Mouse (Mus musculus) kidney, embryonic 15.5 days (tissue): Measurements from ENCODE around the gene Prr22. TPM values are rescaled to one million over a fixed set of nuclear protein-coding genes. Genes with fewer than 3 reads are reported as not detected.

ENCODE experiments used
- ATAC-seq: fragments of 200-750 bp; cut with Nextera tagmentation; replicated peaks from 2 replicates; pipeline ENCODE4 v1.8.0; 2017; ENCODE audit warnings: moderate TSS enrichment; ENCODE audit not compliant: low FRiP score
- H3K27ac ChIP-seq: fragments of 300-500 bp; sonication (generic); 2 replicates; pipeline ENCODE4 v1.5.1; 2015; ENCODE audit warnings: mild to moderate bottlenecking, inconsistent platforms
- H3K27me3 ChIP-seq: fragments of 300-500 bp; sonication (generic); 2 replicates; pipeline ENCODE4 v1.6.1; 2015; ENCODE audit warnings: inconsistent platforms
- H3K36me3 ChIP-seq: fragments of 300-500 bp; sonication (generic); 2 replicates; pipeline ENCODE4 v1.6.1; 2015; ENCODE audit warnings: inconsistent platforms
- H3K4me1 ChIP-seq: fragments of 300-500 bp; sonication (generic); 2 replicates; pipeline ENCODE4 v1.6.1; 2015; ENCODE audit warnings: inconsistent platforms
- H3K4me2 ChIP-seq: fragments of 300-500 bp; sonication (generic); 2 replicates; pipeline ENCODE4 v1.6.1; 2015; ENCODE audit warnings: moderate library complexity, mild to moderate bottlenecking, inconsistent platforms
- H3K4me3 ChIP-seq: fragments of 300-500 bp; sonication (generic); replicated peaks from 2 replicates; pipeline ENCODE4 v1.5.1; 2015; ENCODE audit warnings: mild to moderate bottlenecking, inconsistent platforms
- H3K9ac ChIP-seq: fragments of 300-500 bp; sonication (generic); 2 replicates; pipeline ENCODE4 v1.6.1; 2015; ENCODE audit warnings: mild to moderate bottlenecking, inconsistent platforms
- H3K9me3 ChIP-seq: fragments of 300-500 bp; sonication (generic); replicated peaks from 2 replicates; pipeline ENCODE4 v1.6.1; 2016; ENCODE audit warnings: inconsistent platforms
- WGBS: fragments of 180-500 bp; shearing (Covaris S2); methylation state at CpG from one replicate; pipeline ENCODE4 v1.1.7; 2015; ENCODE audit warnings: mixed read lengths; 5-methylcytosine and 5-hydroxymethylcytosine counted together
- polyA plus RNA-seq: library from polyadenylated mRNA; unstranded; fragments of >200 nt; fragmentation: Nextera tagmentation; extraction: Ambion mirVana; gene quantifications from 2 replicates; pipeline ENCODE4 v1.2.1, GENCODE M21; 2015

The Prr22 gene
- polyA plus RNA-seq, 1 experiment from 2014 or later, result 1.7 TPM

DNA sequence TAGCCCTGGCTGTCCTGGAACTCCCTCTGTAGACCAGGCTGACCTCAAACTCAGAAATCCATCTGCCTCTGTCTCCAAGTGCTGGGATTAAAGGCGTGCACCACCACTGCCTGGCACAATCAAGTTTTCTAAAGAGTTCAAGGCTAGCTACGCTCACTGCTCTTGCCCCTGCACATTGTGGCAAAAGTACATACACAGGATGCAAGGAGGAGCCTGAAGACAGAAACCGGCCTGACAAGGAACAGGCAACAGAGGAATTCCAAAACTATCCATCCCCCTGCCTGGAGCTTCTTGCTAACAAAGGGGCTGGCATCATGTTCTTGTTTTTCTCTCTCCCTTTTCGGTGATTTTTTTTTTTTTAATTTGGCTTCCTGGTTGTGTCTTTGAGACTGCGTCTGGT lies 25.9 kb upstream of the Prr22 start:
- Histone ChIP-seq H3K27ac (no peak overlapping the region), H3K36me3 (no peaks in the 10 kb centered on the region), H3K9me3 (no peaks in the 10 kb centered on the region), H3K4me3 (no peak overlapping the region), H3K9ac (no peak overlapping the region), H3K4me2 (no peak overlapping the region), H3K27me3 (no peaks in the 10 kb centered on the region), H3K4me1 (no peaks in the 10 kb centered on the region)
- 65% methylated on average over 5 of the region's 5 CpGs for WGBS
- no peak for ATAC-seq

DNA sequence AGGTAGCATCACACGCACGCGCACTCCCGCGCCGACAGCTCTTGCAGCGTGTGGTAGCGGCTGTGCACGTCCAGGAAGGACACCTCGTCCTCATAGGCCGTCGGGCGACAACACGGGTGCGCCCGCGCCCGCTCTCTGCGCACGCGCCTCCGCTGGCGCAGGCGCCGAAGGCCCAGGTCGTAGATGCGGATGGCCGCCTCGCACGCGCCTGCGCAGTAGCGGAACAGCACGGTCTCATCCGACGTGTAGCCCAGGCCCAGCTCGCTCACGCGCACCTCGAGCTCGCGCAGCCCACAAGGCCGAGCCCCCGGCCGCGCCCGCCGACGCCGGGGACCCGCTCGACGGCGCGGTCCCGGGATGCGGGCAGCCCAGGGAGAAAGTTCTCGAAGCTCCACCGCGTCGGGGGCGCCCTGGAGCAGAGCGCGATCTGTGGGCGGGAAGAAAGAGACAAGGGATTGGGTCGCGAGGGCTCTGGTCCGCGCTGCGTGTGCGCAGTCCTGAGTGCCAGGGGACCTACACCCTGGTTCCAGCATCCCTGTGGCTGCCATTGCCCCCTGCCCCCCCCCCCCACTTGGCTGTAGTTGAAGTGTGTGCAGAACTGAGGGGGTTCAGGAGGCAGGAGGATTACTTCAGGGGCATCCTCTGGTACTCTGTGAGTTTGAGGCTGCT lies 18.5 kb upstream of the Prr22 start:
- Histone ChIP-seq H3K9ac (peak overlapping the region; percentile 2; the same call in 1 of the 2 replicates), H3K4me2 (peak overlapping the region; percentile 57), H3K4me3 (peak overlapping the region; percentile 37), H3K27me3 (peaks cover 66% of the 10 kb centered on the region), H3K9me3 (no peaks in the 10 kb centered on the region), H3K27ac (no peak overlapping the region), H3K36me3 (no peaks in the 10 kb centered on the region), H3K4me1 (peaks cover 26% of the 10 kb centered on the region)
- ATAC-seq, result peak; percentile 59
- WGBS, result 19% methylated on average over 71 of the region's 71 CpGs

DNA sequence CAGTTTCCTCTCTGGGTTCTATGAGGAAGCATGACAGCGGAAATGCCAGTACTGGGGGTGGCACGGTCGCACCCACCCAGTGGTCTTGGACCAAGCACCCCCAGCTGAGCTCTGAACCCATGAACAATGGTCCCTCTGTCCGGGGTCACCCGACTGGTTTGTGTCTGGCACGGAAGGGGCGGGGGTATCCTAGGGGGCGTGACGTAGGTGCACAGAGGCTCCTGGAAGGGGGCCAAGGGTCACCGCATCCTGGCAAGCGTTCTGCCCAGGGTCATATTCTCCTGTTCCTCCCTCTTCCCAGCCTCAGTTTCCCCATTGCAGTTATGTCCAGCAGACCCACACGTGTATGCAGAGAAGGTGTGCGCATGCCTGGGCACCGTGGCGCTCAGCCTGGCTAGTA lies 16.6 kb upstream of the Prr22 start:
- no peak overlapping the region for H3K27ac ChIP-seq
- WGBS, result 19% methylated on average over 15 of the region's 15 CpGs
- H3K4me2 ChIP-seq, result no peak overlapping the region
- no peak overlapping the region for H3K9ac ChIP-seq
- no peak for ATAC-seq
- no peaks in the 10 kb centered on the region for H3K9me3 ChIP-seq
- peaks cover 44% of the 10 kb centered on the region for H3K4me1 ChIP-seq
- H3K36me3 ChIP-seq, result no peaks in the 10 kb centered on the region
- peaks cover 78% of the 10 kb centered on the region for H3K27me3 ChIP-seq
- H3K4me3 ChIP-seq, result no peak overlapping the region

DNA sequence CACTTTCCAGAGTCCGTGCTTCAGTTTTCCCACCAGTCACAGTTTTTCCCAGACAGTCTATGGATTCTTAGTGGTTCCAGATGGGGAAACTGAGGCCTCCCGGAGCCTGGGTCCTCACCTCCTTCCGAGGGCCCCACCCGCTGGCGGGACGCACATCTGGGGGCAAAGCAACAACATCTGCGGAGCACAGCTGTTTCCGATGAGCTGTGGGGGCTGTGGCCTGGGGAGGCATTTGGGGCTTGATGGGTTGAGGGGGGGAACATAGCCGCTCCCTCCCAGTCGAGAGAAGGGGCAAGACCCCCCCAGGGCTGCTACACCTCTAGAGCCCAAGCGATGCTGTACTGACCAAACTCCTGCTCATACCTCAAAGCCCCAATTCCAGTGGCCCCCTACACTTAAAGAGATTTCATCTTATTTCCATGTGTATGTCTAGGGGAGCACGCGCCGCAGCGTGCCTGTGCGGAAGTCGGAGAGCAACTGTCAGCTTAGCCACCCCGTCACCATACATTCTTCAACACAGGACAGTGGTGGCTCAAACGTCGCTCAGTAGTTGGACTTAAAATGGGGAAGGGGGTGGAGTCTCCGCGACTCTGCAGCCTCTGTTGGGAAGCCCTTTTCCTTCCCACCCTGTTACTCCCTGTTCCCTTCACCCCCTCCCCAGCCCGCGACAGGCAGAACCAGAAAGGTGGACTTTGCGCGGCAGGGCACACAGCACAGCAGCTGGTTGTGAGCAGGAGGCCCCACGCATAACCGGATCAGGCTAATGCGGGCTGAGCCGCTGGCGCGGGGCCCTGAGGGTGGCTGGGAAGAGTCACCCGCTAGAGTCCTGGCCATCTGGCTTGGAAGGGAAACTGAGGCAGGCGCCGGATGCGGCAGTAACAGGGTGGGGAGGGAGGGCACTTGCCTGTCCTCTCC lies 15.5 kb upstream of the Prr22 start:
- Histone ChIP-seq H3K4me2 (peak overlapping the region; percentile 33), H3K9ac (no peak overlapping the region)

DNA sequence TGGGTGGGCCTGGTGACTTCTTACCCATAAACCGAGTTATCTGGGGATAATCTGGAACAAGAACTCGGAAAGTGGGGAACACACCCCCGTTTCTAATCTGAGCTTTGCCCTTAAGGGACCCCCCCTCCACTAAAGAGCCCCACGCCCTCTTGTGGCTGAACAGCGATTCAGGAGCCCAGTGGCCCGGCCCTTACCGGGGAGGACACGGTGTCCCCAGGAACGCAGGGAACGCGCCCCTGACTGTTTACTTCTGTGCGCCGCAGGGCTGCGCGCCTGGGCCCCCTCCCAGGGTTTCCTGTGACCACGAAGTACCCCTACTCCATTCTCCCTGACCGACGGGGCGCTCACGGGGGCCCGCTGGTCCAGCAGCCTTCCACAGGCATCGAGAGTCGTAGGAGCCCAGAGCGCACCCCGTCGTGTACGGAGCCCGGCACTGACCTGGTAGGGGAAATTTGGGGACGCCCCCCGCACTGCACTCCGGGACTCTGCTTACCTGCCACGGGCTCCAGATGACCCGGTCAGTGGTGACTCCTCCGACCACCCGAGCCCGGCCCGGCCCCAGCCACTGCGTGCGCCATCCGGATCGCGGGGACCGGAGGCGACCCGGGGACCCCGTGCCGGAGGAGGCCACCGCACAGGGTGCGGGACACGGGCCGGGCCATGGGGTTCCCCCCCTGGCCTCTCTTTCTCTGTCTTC lies 13.2 kb upstream of the Prr22 start:
- peak; percentile 11; the same call in 1 of the 2 replicates for ATAC-seq
- Histone ChIP-seq H3K27ac (no peak overlapping the region), H3K4me2 (peak overlapping the region; percentile 99), H3K4me3 (peak overlapping the region; percentile 57), H3K36me3 (no peaks in the 10 kb centered on the region), H3K4me1 (peaks cover 42% of the 10 kb centered on the region), H3K9me3 (no peaks in the 10 kb centered on the region), H3K27me3 (peaks cover 64% of the 10 kb centered on the region), H3K9ac (peak overlapping the region; percentile 66)
- under 1% methylated on average over 50 of the region's 51 CpGs for WGBS

More for the DNA sequence above, 15.5 kb upstream of the Prr22 start:
- WGBS, result 12% methylated on average over 36 of the region's 36 CpGs
- Histone ChIP-seq H3K4me1 (peaks cover 44% of the 10 kb centered on the region), H3K27me3 (peaks cover 78% of the 10 kb centered on the region), H3K4me3 (0 out of 2 replicates have a peak overlapping the region, but pooled peaks have one; percentile 3), H3K27ac (no peak overlapping the region), H3K9me3 (no peaks in the 10 kb centered on the region), H3K36me3 (no peaks in the 10 kb centered on the region)
- no peak for ATAC-seq

DNA sequence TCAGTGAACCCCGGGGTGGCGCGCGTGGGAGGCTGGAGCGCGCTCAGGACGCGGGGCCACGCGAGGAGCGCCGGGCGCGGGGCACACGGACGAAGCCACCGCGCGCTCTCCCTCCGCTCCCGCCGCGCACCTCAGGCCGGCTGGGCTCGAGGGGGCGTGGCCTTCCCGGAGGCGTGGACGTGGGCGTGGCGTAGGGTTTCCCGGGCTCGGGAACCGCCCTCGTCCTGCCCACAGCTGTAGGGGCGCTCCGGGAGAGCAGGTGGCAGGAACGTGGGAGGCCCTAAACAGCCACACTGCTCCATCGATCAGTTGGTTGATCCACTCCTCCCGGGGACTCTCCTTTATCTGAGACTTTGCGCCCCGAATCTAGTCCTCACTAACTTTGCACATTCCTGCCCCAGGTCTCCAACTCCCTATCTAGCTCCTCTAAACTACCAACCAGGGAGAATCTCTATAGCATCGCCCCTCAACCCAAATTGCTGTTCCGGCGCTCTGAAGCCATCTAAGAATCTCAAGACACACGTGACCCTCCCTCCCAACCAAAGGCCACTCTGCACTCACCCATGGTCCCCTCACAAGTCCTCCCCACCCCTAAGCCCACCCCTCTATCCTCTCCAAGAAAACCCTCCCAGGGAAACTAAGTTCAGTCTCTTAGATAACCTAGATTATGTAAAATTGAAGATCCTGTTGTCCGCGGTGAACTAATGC lies 12.5 kb upstream of the Prr22 start, which contains the start of gene Nrtn:
Nrtn (minus strand) TSS at position 115 of the 708 bp plus-strand sequence.
- H3K27ac ChIP-seq, result peak within 1 kb of the TSS; percentile 58

DNA sequence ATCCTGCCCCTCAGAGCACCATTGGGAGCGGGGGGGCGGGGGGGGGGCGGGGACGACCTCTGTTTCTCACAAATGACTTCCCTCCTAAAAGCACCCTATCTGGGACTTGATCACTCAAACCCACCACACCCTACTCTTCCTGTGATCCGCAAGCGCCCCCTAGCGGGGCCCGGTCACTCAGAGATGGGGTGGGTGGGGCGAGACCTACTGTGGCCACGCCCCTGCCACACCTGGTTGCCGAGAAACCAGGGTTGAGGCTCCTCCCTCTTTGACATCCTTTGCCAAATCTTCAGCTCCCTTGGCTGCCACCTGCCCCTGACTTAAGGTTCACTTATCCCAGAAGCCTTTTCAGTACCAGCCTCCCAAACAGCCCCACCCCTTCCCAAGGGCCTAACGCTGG lies 11.9 kb upstream of the Prr22 start:
- H3K27ac ChIP-seq, result no peak overlapping the region
- H3K27me3 ChIP-seq, result peaks cover 52% of the 10 kb centered on the region
- 5% methylated on average over 12 of the region's 12 CpGs for WGBS
- peaks cover 54% of the 10 kb centered on the region for H3K4me1 ChIP-seq
- ATAC-seq, result 0 out of 2 replicates have a peak, but pooled peaks have one; percentile 7
- H3K9me3 ChIP-seq, result no peaks in the 10 kb centered on the region
- H3K36me3 ChIP-seq, result no peaks in the 10 kb centered on the region
- no peak overlapping the region for H3K4me3 ChIP-seq
- no peak overlapping the region for H3K9ac ChIP-seq
- H3K4me2 ChIP-seq, result peak overlapping the region; percentile 99

More for the DNA sequence above, 12.5 kb upstream of the Prr22 start, which contains the start of gene Nrtn:
- H3K4me2 ChIP-seq, result peak within 1 kb of the TSS; percentile 99
- H3K36me3 ChIP-seq, result no peaks in the 10 kb centered on the region
- H3K4me3 ChIP-seq, result peak within 1 kb of the TSS; percentile 57
- H3K4me1 ChIP-seq, result peaks cover 49% of the 10 kb centered on the region
- ATAC-seq, result peak; percentile 65
- no peaks in the 10 kb centered on the region for H3K9me3 ChIP-seq
- WGBS, result under 1% methylated on average over 43 of the region's 48 CpGs
- peaks cover 57% of the 10 kb centered on the region for H3K27me3 ChIP-seq
- H3K9ac ChIP-seq, result peak within 1 kb of the TSS; percentile 66

DNA sequence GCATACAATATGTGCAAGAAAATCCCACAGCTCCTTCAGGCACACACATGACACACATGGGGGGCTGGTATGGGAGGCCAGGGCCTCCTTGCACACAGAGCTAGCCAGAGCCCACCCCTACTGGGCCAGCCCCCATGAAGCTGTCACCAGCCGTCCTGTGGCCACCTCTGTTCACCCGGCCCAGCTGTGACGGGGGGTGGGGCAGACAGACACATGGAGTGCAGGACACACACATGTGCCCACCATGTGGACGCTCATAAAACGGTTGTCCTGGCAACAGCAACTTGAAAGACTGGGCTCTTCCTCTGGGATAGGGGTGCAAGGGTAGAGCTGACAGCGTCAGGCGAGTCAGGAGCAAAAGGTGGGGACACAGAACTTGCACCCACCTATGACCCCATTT lies 10.8 kb upstream of the Prr22 start:
- H3K4me2 ChIP-seq, result no peak overlapping the region
- ATAC-seq, result no peak
- H3K9ac ChIP-seq, result no peak overlapping the region
- H3K9me3 ChIP-seq, result no peaks in the 10 kb centered on the region
- peaks cover 50% of the 10 kb centered on the region for H3K4me1 ChIP-seq
- H3K4me3 ChIP-seq, result no peak overlapping the region
- no peaks in the 10 kb centered on the region for H3K36me3 ChIP-seq
- 36% methylated on average over 7 of the region's 7 CpGs for WGBS
- no peak overlapping the region for H3K27ac ChIP-seq
- H3K27me3 ChIP-seq, result peaks cover 41% of the 10 kb centered on the region

DNA sequence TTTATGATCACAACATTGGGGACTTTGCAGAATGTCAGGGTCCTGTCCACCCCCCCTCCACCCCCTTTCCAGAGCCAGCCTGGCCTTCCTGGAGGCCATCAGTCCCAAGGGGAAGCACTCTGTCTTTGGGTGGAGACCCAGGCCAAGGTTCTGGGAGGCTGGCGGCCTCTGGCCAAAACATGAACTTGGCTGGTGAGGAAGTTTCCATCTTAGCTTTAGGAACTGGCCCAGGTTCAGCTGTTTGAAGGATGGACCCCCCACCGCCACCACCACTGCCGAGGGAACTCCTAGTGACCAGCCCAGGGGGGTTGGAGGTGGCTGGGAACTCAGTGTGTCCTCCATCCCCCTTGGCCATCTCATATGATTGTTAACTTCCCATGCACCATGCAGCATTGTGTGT lies 9.0 kb upstream of the Prr22 start:
- 62% methylated on average over 3 of the region's 3 CpGs for WGBS
- H3K27me3 ChIP-seq, result peaks cover 22% of the 10 kb centered on the region
- no peak for ATAC-seq

DNA sequence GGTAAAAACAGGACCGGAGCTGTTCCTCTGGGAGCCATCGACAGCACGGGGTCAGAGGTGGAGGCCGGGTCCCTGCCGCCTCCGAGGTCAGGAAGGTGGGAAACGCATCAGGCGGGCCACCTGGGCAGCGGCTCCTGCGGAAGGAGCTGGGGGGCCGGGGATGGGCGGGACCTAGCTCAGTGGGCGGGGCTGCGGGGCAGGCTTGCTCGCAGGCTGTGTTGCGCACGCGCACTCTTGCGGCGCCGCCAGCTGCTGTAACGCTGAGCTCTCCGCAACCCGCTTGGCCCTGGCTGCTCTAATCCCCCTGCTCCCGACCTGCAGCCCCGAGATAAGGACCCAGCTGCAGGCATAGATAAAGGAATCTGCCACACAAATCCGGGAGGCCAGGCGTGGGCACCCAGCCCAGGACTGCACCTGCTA lies 8.0 kb upstream of the Prr22 start:
- H3K4me2 ChIP-seq, result peak overlapping the region; percentile 88
- ATAC-seq, result peak; percentile 17
- peaks cover 8% of the 10 kb centered on the region for H3K36me3 ChIP-seq
- no peaks in the 10 kb centered on the region for H3K9me3 ChIP-seq
- peak overlapping the region; percentile 50 for H3K9ac ChIP-seq
- WGBS, result 0% methylated on average over 27 of the region's 28 CpGs
- peaks cover 13% of the 10 kb centered on the region for H3K27me3 ChIP-seq
- H3K4me1 ChIP-seq, result peaks cover 45% of the 10 kb centered on the region
- peak overlapping the region; percentile 80 for H3K27ac ChIP-seq
- H3K4me3 ChIP-seq, result peak overlapping the region; percentile 52

More for the DNA sequence above, 9.0 kb upstream of the Prr22 start:
- Histone ChIP-seq H3K4me2 (no peak overlapping the region), H3K9ac (no peak overlapping the region), H3K4me1 (peaks cover 49% of the 10 kb centered on the region), H3K9me3 (no peaks in the 10 kb centered on the region), H3K4me3 (no peak overlapping the region), H3K27ac (no peak overlapping the region), H3K36me3 (no peaks in the 10 kb centered on the region)
